Mouse (Mus musculus) intestine, postnatal 0 days (tissue): ENCODE measurements around the gene Sv2c. TPM values are rescaled to one million over a fixed set of nuclear protein-coding genes. Genes with fewer than 3 reads are reported as not detected.

Experiments
- ATAC-seq: fragments of 200-750 bp; cut with Nextera tagmentation; 2 replicates; pipeline ENCODE4 v1.8.0; 2017; ENCODE audit warnings: mild to moderate bottlenecking, moderate TSS enrichment, moderate library complexity
- H3K27ac ChIP-seq: fragments of 300-500 bp; sonication (generic); 2 replicates; pipeline ENCODE4 v1.5.1; 2014; ENCODE audit warnings: mild to moderate bottlenecking, low read depth, low read length, moderate library complexity
- H3K27me3 ChIP-seq: fragments of 300-500 bp; sonication (generic); replicated peaks from 2 replicates; pipeline ENCODE4 v1.6.1; 2014; ENCODE audit warnings: low read length, mixed read lengths; ENCODE audit not compliant: control insufficient read depth, insufficient read depth
- H3K36me3 ChIP-seq: fragments of 300-500 bp; sonication (generic); 2 replicates; pipeline ENCODE4 v1.6.1; 2014; ENCODE audit warnings: mild to moderate bottlenecking, moderate library complexity; ENCODE audit not compliant: control insufficient read depth, insufficient read depth
- H3K4me1 ChIP-seq: fragments of 300-500 bp; sonication (generic); replicated peaks from 2 replicates; pipeline ENCODE4 v1.6.1; 2014; ENCODE audit warnings: antibody characterized with exemption, low read length, mixed read lengths; ENCODE audit not compliant: control insufficient read depth, insufficient read depth
- H3K4me2 ChIP-seq: fragments of 300-500 bp; sonication (generic); replicated peaks from 2 replicates; pipeline ENCODE4 v1.6.1; 2014; ENCODE audit warnings: low read depth, mild to moderate bottlenecking, moderate library complexity
- H3K4me3 ChIP-seq: fragments of 300-500 bp; sonication (generic); 2 replicates; pipeline ENCODE4 v1.5.1; 2014; ENCODE audit warnings: low read depth, low read length
- H3K9ac ChIP-seq: fragments of 300-500 bp; sonication (generic); 2 replicates; pipeline ENCODE4 v1.6.1; 2014; ENCODE audit warnings: mild to moderate bottlenecking, low read depth, low read length
- H3K9me3 ChIP-seq: fragments of 300-500 bp; sonication (generic); 2 replicates; pipeline ENCODE4 v1.6.1; 2016; ENCODE audit warnings: mixed run types; ENCODE audit not compliant: control insufficient read depth
- CTCF ChIP-seq: sonication (generic); IDR thresholded peaks from 2 replicates; pipeline ENCODE4 v1.5.1; 2016; ENCODE audit warnings: low read depth, mild to moderate bottlenecking, control low read depth, antibody characterized with exemption, moderate library complexity
- WGBS: fragments of 180-500 bp; shearing (Covaris S2); extraction: QIAGEN DNeasy Blood & Tissue Kit; methylation state at CpG from one replicate; pipeline ENCODE4 v1.1.7; 2014; 5-methylcytosine and 5-hydroxymethylcytosine counted together
- polyA plus RNA-seq: library from polyadenylated mRNA; unstranded; fragments of >200 nt; fragmentation: Nextera tagmentation; extraction: Ambion mirVana; gene quantifications from 2 replicates; pipeline ENCODE4 v1.2.1, GENCODE M21; 2015

Sv2c gene
- polyA plus RNA-seq, 1 experiment from 2014 or later: 1.3 TPM

- no peak overlapping the region for H3K4me3 ChIP-seq
- no peaks in the 10 kb centered on the region for H3K27me3 ChIP-seq
- ATAC-seq: no peak
- H3K4me1 ChIP-seq: no peaks in the 10 kb centered on the region
- no peak overlapping the region for H3K9ac ChIP-seq
- no peaks in the 10 kb centered on the region for H3K9me3 ChIP-seq
- H3K4me2 ChIP-seq: no peak overlapping the region
- 68% methylated on average over 11 of the region's 11 CpGs for WGBS
- H3K27ac ChIP-seq: no peak overlapping the region
- TF ChIP-seq CTCF: no peak
- H3K36me3 ChIP-seq: no peaks in the 10 kb centered on the region
Measured at GRCm38 (mm10) chr13:96040275-96041042, 91.9 kb downstream of the Sv2c start.

GRCm38 (mm10) chr13:96039536-96039935, 92.8 kb downstream of the Sv2c start:
- no peaks in the 10 kb centered on the region for H3K9me3 ChIP-seq
- WGBS: 39% methylated on average over 1 of the region's 1 CpGs
- no peaks in the 10 kb centered on the region for H3K36me3 ChIP-seq
- H3K4me2 ChIP-seq: no peak overlapping the region
- no peak overlapping the region for H3K9ac ChIP-seq
- ATAC-seq: no peak
- no peaks in the 10 kb centered on the region for H3K4me1 ChIP-seq
- H3K27ac ChIP-seq: no peak overlapping the region
- H3K27me3 ChIP-seq: no peaks in the 10 kb centered on the region
- no peak for TF ChIP-seq CTCF
- H3K4me3 ChIP-seq: no peak overlapping the region

GRCm38 (mm10) chr13:96030368-96031223, 101.8 kb downstream of the Sv2c start:
- WGBS: 63% methylated on average over 19 of the region's 19 CpGs
- no peak for ATAC-seq

GRCm38 (mm10) chr13:96023858-96024257, 108.5 kb downstream of the Sv2c start:
- H3K36me3 ChIP-seq: no peaks in the 10 kb centered on the region
- H3K4me1 ChIP-seq: no peaks in the 10 kb centered on the region
- WGBS: 85% methylated on average over 11 of the region's 11 CpGs
- no peak overlapping the region for H3K4me2 ChIP-seq
- no peak for ATAC-seq
- H3K9me3 ChIP-seq: no peaks in the 10 kb centered on the region
- H3K4me3 ChIP-seq: no peak overlapping the region
- TF ChIP-seq CTCF: no peak
- no peak overlapping the region for H3K27ac ChIP-seq
- H3K9ac ChIP-seq: no peak overlapping the region
- H3K27me3 ChIP-seq: no peaks in the 10 kb centered on the region

More at GRCm38 (mm10) chr13:96030368-96031223, 101.8 kb downstream of the Sv2c start:
- Histone ChIP-seq H3K9me3 (no peaks in the 10 kb centered on the region), H3K27ac (no peak overlapping the region), H3K4me3 (no peak overlapping the region), H3K27me3 (no peaks in the 10 kb centered on the region), H3K9ac (no peak overlapping the region), H3K4me2 (no peak overlapping the region), H3K4me1 (no peaks in the 10 kb centered on the region), H3K36me3 (no peaks in the 10 kb centered on the region)
- peak; percentile 84 for TF ChIP-seq CTCF

- WGBS: 94% methylated on average over 3 of the region's 3 CpGs
- H3K9me3 ChIP-seq: no peaks in the 10 kb centered on the region
- no peak overlapping the region for H3K27ac ChIP-seq
- no peaks in the 10 kb centered on the region for H3K4me1 ChIP-seq
- no peak for ATAC-seq
- no peaks in the 10 kb centered on the region for H3K36me3 ChIP-seq
- H3K27me3 ChIP-seq: no peaks in the 10 kb centered on the region
- no peak overlapping the region for H3K4me3 ChIP-seq
- TF ChIP-seq CTCF: no peak
- no peak overlapping the region for H3K4me2 ChIP-seq
- H3K9ac ChIP-seq: no peak overlapping the region
Measured at GRCm38 (mm10) chr13:96015516-96015915, 116.9 kb downstream of the Sv2c start.

GRCm38 (mm10) chr13:96010861-96011511, 121.4 kb downstream of the Sv2c start:
- WGBS: 13% methylated on average over 11 of the region's 11 CpGs
- no peak overlapping the region for H3K4me2 ChIP-seq
- no peak overlapping the region for H3K4me3 ChIP-seq
- no peaks in the 10 kb centered on the region for H3K4me1 ChIP-seq
- H3K9ac ChIP-seq: no peak overlapping the region
- ATAC-seq: peak; percentile 84
- no peaks in the 10 kb centered on the region for H3K36me3 ChIP-seq
- H3K27ac ChIP-seq: no peak overlapping the region
- H3K9me3 ChIP-seq: no peaks in the 10 kb centered on the region
- TF ChIP-seq CTCF: no peak
- no peaks in the 10 kb centered on the region for H3K27me3 ChIP-seq
